Mouse (Mus musculus) small intestine, adult 2 months (tissue): Measurements from ENCODE around the gene S1pr1.

ENCODE experiments used
- CTCF ChIP-seq: fragments of 200-500 bp; IDR thresholded peaks from 2 replicates; pipeline ENCODE4 v1.5.1; 2012; ENCODE audit warnings: low read depth, mild to moderate bottlenecking, control low read depth, inconsistent platforms, low read length, moderate library complexity, mixed read lengths; ENCODE audit not compliant: insufficient replicate concordance, insufficient read length; ENCODE audit errors: extremely low read depth
- POLR2A ChIP-seq: fragments of 200-500 bp; IDR thresholded peaks from 2 replicates; pipeline ENCODE4 v1.6.1; 2012; ENCODE audit warnings: low read depth, mild to moderate bottlenecking, control low read depth, inconsistent platforms, low read length, moderate library complexity

DNA sequence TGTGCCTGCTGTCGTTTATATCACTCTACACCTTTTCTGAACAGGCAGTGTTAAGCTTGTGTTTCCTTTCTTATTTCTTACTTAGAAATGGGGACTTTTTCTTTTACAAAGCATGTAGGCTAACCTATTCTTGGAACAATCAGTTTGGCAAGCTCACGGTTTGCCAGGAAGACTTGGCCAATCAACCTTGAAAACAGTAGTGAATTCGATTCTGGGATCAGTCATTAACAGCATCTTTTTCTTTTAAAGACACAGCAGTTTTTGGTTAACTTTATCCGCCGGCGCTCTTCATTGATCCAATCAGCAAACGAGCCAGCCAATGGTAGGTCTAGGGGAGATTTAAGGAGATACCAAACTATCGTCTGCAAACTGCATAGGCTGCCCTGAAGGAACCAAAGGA lies 31.6 kb upstream of the S1pr1 start:
- TF ChIP-seq POLR2A (no peak), CTCF (no peak)
